Mouse (Mus musculus): ENCODE data around the gene Arid1b.

DNA sequence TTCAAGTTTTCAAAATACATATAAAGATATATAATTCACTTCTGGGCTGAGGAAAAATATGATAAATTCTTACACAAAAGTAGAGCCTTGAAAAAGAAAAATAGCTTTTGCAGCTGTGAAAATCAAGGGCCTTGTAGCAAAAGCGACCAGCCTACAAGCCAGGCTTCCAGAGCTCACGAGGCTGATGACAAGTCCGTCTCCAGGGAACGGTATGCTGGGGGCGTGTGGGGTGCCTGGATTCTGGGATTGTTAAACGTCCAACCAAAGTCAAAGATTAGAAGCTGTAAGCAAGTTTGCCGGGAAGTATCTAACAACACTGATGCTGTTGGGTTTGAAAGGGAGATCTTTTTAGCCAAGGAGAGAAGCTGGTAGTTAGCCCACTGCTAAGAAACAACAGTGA lies 377.4 kb downstream of the Arid1b start:
- TF ChIP-seq CTCF (IDR thresholded peaks at IDR 0.05; ENCODE audit: borderline replicate concordance, control insufficient read depth, extremely low read depth, insufficient read depth, low read length, poor library complexity) (no peak), POLR2A (IDR thresholded peaks at IDR 0.05; ENCODE audit: control insufficient read depth, extremely low read depth, insufficient read depth, low read length, poor library complexity) (no peak)
